Mouse (Mus musculus) testis, adult 2 months (tissue): Measurements from ENCODE around the gene Esrrg.

Experiments
- CTCF ChIP-seq: fragments of 200-500 bp; IDR thresholded peaks from 2 replicates; pipeline ENCODE4 v1.5.1; 2012; ENCODE audit warnings: low read depth, mild to moderate bottlenecking, inconsistent platforms, low read length, moderate library complexity; ENCODE audit not compliant: control insufficient read depth, insufficient read depth, insufficient replicate concordance
- POLR2A ChIP-seq: fragments of 200-500 bp; IDR thresholded peaks from 2 replicates; pipeline ENCODE4 v1.6.1; 2012; ENCODE audit warnings: low read depth, mild to moderate bottlenecking, inconsistent platforms, low read length, moderate library complexity; ENCODE audit not compliant: control insufficient read depth

- TF ChIP-seq CTCF (no peak), POLR2A (no peak)
These were observed 233.0 kb downstream of the Esrrg start for GRCm38 (mm10) chr1:187841629-187842028.
